Mouse (Mus musculus) lung, adult 2 months (tissue): ENCODE data around the gene Atf4.

Experiments
- CTCF ChIP-seq: fragments of 200-500 bp; IDR thresholded peaks from 2 replicates; pipeline ENCODE4 v1.5.1; 2011; ENCODE audit warnings: mild to moderate bottlenecking, low read length, control low read depth; ENCODE audit not compliant: insufficient read depth
- POLR2A ChIP-seq: fragments of 200-500 bp; IDR thresholded peaks from 2 replicates; pipeline ENCODE4 v1.6.1; 2011; ENCODE audit warnings: low read depth, mild to moderate bottlenecking, control low read depth, low read length, borderline replicate concordance; ENCODE audit errors: extremely low read depth

- no peak for TF ChIP-seq POLR2A
- TF ChIP-seq CTCF = no peak
These were observed 31.2 kb upstream of the Atf4 start for GRCm38 (mm10) chr15:80223751-80224150.
